Mouse (Mus musculus): Measurements from ENCODE around the gene Slc15a5. TPM values are rescaled to one million over a fixed set of nuclear protein-coding genes. Genes with fewer than 3 reads are reported as not detected.

The Slc15a5 gene
- total and polyA plus RNA-seq, 3 experiments = 0.98 TPM; not detected in 2

- no peak overlapping the region for H3K4me3 ChIP-seq (ENCODE audit: low read depth, low read length)
- no peak for DNase-seq (ENCODE audit: low spot score)
- H3K36me3 ChIP-seq (replicated peaks) = no peaks in the 10 kb centered on the region
- TF ChIP-seq TAL1 (conservative IDR thresholded peaks at IDR 0.05; ENCODE audit: low read depth, low read length) (no peak), POLR2AphosphoS5 (IDR thresholded peaks at IDR 0.05; ENCODE audit: insufficient replicate concordance, low read depth, low read length) (no peak)
- H3K27me3 ChIP-seq (ENCODE audit: insufficient read depth, low read length) = no peaks in the 10 kb centered on the region
- H3K4me1 ChIP-seq (ENCODE audit: insufficient read depth, low read depth, low read length) = no peaks in the 10 kb centered on the region
- H3K9me3 ChIP-seq (replicated peaks) = peaks cover 18% of the 10 kb centered on the region
- no peak for ATAC-seq (ENCODE audit: extremely low read depth, insufficient number of reproducible peaks, low FRiP score, poor library complexity, severe bottlenecking)
Observed at GRCm38 (mm10) chr6:138077681-138078439, 1.9 kb downstream of the Slc15a5 start.

DNA sequence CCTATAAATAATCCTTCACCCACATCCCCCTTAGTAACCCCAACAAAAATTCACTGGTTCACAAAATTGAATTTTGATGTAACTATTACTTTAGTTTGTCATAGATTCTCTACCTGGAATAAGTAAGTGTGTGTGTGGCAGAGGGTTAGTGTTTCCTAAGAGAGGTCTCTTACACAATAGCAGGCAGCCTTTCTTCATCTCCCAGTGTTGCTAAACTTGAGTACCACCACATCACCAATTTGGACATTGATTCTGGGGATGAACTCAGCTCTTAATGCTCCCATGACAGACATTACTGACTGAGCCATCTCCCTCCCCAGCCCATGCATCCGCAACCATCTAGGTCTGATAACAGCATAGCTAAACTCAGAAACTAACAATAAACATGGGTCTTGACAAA is 4.0 kb downstream of the Slc15a5 start:
- DNase-seq (ENCODE audit: low spot score) = no peak
- no peak for TF ChIP-seq GATA1 (IDR thresholded peaks at IDR 0.05; ENCODE audit: borderline replicate concordance, low read length)
- no peak for TF ChIP-seq POLR2AphosphoS5 (IDR thresholded peaks at IDR 0.05; ENCODE audit: insufficient replicate concordance, low read depth, low read length)
- no peak for TF ChIP-seq CTCF (IDR thresholded peaks at IDR 0.05; ENCODE audit: low read depth, low read length)
- TF ChIP-seq GATA2 (IDR thresholded peaks at IDR 0.05; ENCODE audit: borderline replicate concordance, low read depth, low read length) = no peak
- TF ChIP-seq TAL1 (conservative IDR thresholded peaks at IDR 0.05; ENCODE audit: low read depth, low read length) = no peak
- Histone ChIP-seq H3K27me3 (ENCODE audit: insufficient read depth, low read length) (no peaks in the 10 kb centered on the region), H3K4me1 (ENCODE audit: insufficient read depth, low read depth, low read length) (no peaks in the 10 kb centered on the region), H3K36me3 (replicated peaks) (no peaks in the 10 kb centered on the region), H3K4me3 (ENCODE audit: low read depth, low read length) (no peak overlapping the region), H3K9me3 (replicated peaks) (peaks cover 14% of the 10 kb centered on the region)
- no peak for ATAC-seq (ENCODE audit: extremely low read depth, insufficient number of reproducible peaks, low FRiP score, poor library complexity, severe bottlenecking)

DNA sequence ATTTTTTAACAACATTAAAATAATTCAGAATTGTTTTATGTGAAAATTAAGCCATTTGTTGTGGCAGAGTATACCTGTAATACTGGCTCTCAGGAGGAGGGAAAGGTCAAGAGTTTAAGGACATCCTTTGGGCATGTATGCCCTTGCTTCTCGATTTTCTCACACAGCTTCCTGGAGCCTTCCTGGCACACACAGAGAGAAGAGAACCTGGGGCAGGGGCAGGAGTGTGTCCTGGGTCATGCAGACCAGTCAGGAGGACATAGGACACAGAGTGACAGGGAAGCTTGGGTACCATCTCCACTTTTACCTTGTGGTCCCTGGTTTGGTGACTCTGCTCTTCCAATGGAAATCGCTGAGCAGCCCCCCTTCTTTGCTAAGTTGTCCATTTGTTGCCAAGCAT is 6.2 kb downstream of the Slc15a5 start:
- DNase-seq (ENCODE audit: low spot score) (no peak), ATAC-seq (ENCODE audit: extremely low read depth, insufficient number of reproducible peaks, low FRiP score, poor library complexity, severe bottlenecking) (0 out of 2 replicates have a peak, but pooled peaks have one; percentile 4)
- H3K9me3 ChIP-seq (replicated peaks) = peaks cover 15% of the 10 kb centered on the region
- no peaks in the 10 kb centered on the region for H3K27me3 ChIP-seq (ENCODE audit: insufficient read depth, low read length)
- no peak overlapping the region for H3K4me3 ChIP-seq (ENCODE audit: low read depth, low read length)
- TF ChIP-seq CTCF (IDR thresholded peaks at IDR 0.05; ENCODE audit: low read depth, low read length) (no peak), GATA1 (IDR thresholded peaks at IDR 0.05; ENCODE audit: borderline replicate concordance, low read length) (no peak)
- H3K4me1 ChIP-seq (ENCODE audit: insufficient read depth, low read depth, low read length) = no peaks in the 10 kb centered on the region
- H3K36me3 ChIP-seq (replicated peaks) = no peaks in the 10 kb centered on the region

GRCm38 (mm10) chr6:138072963-138073339 is 6.8 kb downstream of the Slc15a5 start:
- H3K9me3 ChIP-seq (replicated peaks) = peaks cover 15% of the 10 kb centered on the region
- no peaks in the 10 kb centered on the region for H3K27me3 ChIP-seq (ENCODE audit: insufficient read depth, low read length)
- TF ChIP-seq TAL1 (conservative IDR thresholded peaks at IDR 0.05; ENCODE audit: low read depth, low read length) = no peak
- TF ChIP-seq POLR2AphosphoS5 (IDR thresholded peaks at IDR 0.05; ENCODE audit: insufficient replicate concordance, low read depth, low read length) = no peak
- no peak for TF ChIP-seq GATA1 (IDR thresholded peaks at IDR 0.05; ENCODE audit: borderline replicate concordance, low read length)
- no peak for TF ChIP-seq GATA2 (IDR thresholded peaks at IDR 0.05; ENCODE audit: borderline replicate concordance, low read depth, low read length)
- no peak for TF ChIP-seq CTCF (IDR thresholded peaks at IDR 0.05; ENCODE audit: low read depth, low read length)
- H3K4me3 ChIP-seq (ENCODE audit: low read depth, low read length) = no peak overlapping the region
- no peaks in the 10 kb centered on the region for H3K36me3 ChIP-seq (replicated peaks)
- no peaks in the 10 kb centered on the region for H3K4me1 ChIP-seq (ENCODE audit: insufficient read depth, low read depth, low read length)
- ATAC-seq (ENCODE audit: extremely low read depth, insufficient number of reproducible peaks, low FRiP score, poor library complexity, severe bottlenecking) (no peak), DNase-seq (ENCODE audit: low spot score) (no peak)

DNA sequence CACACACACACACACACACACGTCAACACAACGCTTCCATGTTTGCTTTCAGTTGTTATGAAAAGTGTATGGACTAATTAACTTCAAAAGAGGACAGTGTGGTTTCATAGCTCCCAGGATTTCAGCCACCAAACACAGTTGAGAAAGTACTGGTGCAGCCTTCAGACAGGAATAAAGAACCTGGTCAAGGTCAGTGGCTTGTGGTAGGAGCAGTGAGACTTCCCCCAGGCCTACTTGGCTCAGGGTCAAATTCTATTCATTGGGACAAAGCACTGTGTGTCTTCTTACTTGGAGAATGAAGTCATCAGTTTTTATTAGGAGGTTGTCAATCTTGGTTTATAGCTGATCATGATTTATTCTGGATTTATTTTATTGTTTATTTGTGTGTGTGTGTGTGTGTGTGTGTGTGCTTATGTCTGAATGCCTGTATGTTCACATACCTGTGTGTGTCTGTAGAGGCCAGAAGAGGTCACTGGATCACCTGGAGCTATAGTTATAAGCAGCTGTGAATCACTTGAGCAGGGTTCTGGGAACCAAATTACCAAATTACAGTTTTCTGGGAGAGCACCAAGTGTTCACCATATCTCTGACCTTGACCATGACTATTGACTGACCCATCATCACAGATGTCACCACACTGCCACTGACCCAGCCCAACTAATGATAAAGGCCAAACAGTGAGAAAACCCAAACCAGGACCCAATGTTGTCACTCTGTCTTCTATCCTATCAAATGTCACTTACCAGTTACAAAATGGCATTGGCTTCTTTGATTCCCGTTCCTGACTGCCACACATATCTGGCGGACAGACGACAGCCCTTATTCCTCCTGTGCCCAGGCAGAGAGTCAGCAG is 7.4 kb downstream of the Slc15a5 start:
- Histone ChIP-seq H3K4me3 (ENCODE audit: low read depth, low read length) (no peak overlapping the region), H3K27me3 (ENCODE audit: insufficient read depth, low read length) (no peaks in the 10 kb centered on the region), H3K9me3 (replicated peaks) (peaks cover 15% of the 10 kb centered on the region), H3K36me3 (replicated peaks) (no peaks in the 10 kb centered on the region), H3K4me1 (ENCODE audit: insufficient read depth, low read depth, low read length) (no peaks in the 10 kb centered on the region)
- ATAC-seq (ENCODE audit: extremely low read depth, insufficient number of reproducible peaks, low FRiP score, poor library complexity, severe bottlenecking) = no peak
- TF ChIP-seq CTCF (IDR thresholded peaks at IDR 0.05; ENCODE audit: low read depth, low read length) (no peak), POLR2AphosphoS5 (IDR thresholded peaks at IDR 0.05; ENCODE audit: insufficient replicate concordance, low read depth, low read length) (no peak), TAL1 (conservative IDR thresholded peaks at IDR 0.05; ENCODE audit: low read depth, low read length) (no peak)
- DNase-seq (ENCODE audit: low spot score) = no peak

DNA sequence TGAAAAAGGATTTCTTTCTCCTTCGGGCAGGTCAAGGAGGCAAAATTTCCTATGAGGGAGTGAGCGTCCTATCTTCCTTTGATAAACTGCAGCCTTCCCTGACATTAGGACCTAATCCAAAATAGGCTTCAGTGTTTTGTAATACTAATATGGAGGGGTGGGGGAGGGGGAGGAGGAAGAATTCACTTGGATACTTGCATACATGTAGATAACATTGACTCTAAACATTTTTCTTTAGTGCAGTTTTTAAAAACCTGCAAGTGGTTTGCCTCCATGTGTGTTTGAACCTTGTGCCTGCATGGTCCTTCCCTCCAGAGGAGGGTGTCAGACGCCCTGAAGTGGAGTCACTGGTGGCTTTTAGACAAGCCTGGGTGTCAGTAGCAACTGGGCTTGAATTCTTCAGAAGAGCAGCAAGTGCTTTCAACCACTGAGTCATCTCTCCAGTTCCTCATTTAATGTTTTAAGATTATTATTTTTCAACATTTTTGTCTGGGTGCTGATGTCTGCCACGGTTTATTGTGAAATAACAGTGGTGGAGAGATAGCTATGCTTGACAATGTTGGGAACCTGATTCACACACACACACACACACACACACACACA is 8.1 kb downstream of the Slc15a5 start:
- H3K27me3 ChIP-seq (ENCODE audit: insufficient read depth, low read length) = no peaks in the 10 kb centered on the region
- peaks cover 15% of the 10 kb centered on the region for H3K9me3 ChIP-seq (replicated peaks)
- no peaks in the 10 kb centered on the region for H3K4me1 ChIP-seq (ENCODE audit: insufficient read depth, low read depth, low read length)
- DNase-seq (ENCODE audit: low spot score) (no peak), ATAC-seq (ENCODE audit: extremely low read depth, insufficient number of reproducible peaks, low FRiP score, poor library complexity, severe bottlenecking) (no peak)
- no peaks in the 10 kb centered on the region for H3K36me3 ChIP-seq (replicated peaks)
- H3K4me3 ChIP-seq (ENCODE audit: low read depth, low read length) = no peak overlapping the region
- TF ChIP-seq TAL1 (conservative IDR thresholded peaks at IDR 0.05; ENCODE audit: low read depth, low read length) = no peak
- no peak for TF ChIP-seq POLR2AphosphoS5 (IDR thresholded peaks at IDR 0.05; ENCODE audit: insufficient replicate concordance, low read depth, low read length)
- no peak for TF ChIP-seq CTCF (IDR thresholded peaks at IDR 0.05; ENCODE audit: low read depth, low read length)
- no peak for TF ChIP-seq GATA1 (IDR thresholded peaks at IDR 0.05; ENCODE audit: borderline replicate concordance, low read length)
- no peak for TF ChIP-seq GATA2 (IDR thresholded peaks at IDR 0.05; ENCODE audit: borderline replicate concordance, low read depth, low read length)
